Mouse (Mus musculus) kidney, adult 18-20 months (tissue): ENCODE data around the gene Cgnl1.
A peak's percentile ranks its signal among the peaks of the same experiment; 100 is the strongest.

Experiments
- DNase-seq: peaks from one replicate; pipeline ENCODE4 v3.0.0; 2021

Cgnl1 gene

GRCm38 (mm10) chr9:71617363-71617762 lies 154.0 kb downstream of the Cgnl1 start:
- peak; percentile 55 for DNase-seq

- DNase-seq: peak; percentile 83
Observed at GRCm38 (mm10) chr9:71616185-71616584, 155.2 kb downstream of the Cgnl1 start.

- DNase-seq: peak; percentile 51
Observed at GRCm38 (mm10) chr9:71614643-71615042, 156.8 kb downstream of the Cgnl1 start.

GRCm38 (mm10) chr9:71612981-71613380 lies 158.4 kb downstream of the Cgnl1 start:
- no peak for DNase-seq

- DNase-seq: no peak
Observed at GRCm38 (mm10) chr9:71611876-71612275, 159.5 kb downstream of the Cgnl1 start.

- DNase-seq: no peak
Observed at GRCm38 (mm10) chr9:71609010-71609409, 162.4 kb downstream of the Cgnl1 start.

GRCm38 (mm10) chr9:71606296-71607057 lies 164.9 kb downstream of the Cgnl1 start:
- no peak for DNase-seq

GRCm38 (mm10) chr9:71604914-71605635 lies 166.3 kb downstream of the Cgnl1 start:
- DNase-seq: no peak

- DNase-seq: no peak
Observed at GRCm38 (mm10) chr9:71599861-71600260, 171.5 kb downstream of the Cgnl1 start.

GRCm38 (mm10) chr9:71596888-71597287 lies 174.5 kb downstream of the Cgnl1 start:
- DNase-seq: no peak

- no peak for DNase-seq
Observed at GRCm38 (mm10) chr9:71592577-71593285, 178.7 kb downstream of the Cgnl1 start.

- peak; percentile 92 for DNase-seq
Observed at GRCm38 (mm10) chr9:71591938-71592548, 179.4 kb downstream of the Cgnl1 start, which contains the start of gene Myzap. Myzap (minus strand) TSS chr9:71592360.

GRCm38 (mm10) chr9:71591106-71591505 lies 180.3 kb downstream of the Cgnl1 start:
- DNase-seq: no peak

- no peak for DNase-seq
Observed at GRCm38 (mm10) chr9:71589771-71590170, 181.6 kb downstream of the Cgnl1 start.

GRCm38 (mm10) chr9:71588930-71589592 lies 182.3 kb downstream of the Cgnl1 start:
- no peak for DNase-seq

- peak; percentile 21 for DNase-seq
Observed at GRCm38 (mm10) chr9:71586408-71586807, 185.0 kb downstream of the Cgnl1 start.

GRCm38 (mm10) chr9:71582771-71583170 lies 188.6 kb downstream of the Cgnl1 start:
- no peak for DNase-seq

- DNase-seq: no peak
Observed at GRCm38 (mm10) chr9:71578896-71579564, 192.4 kb downstream of the Cgnl1 start.
